Mouse (Mus musculus) embryo, embryonic 11.5 days (tissue): Measurements from ENCODE around the gene Nkiras2.
"Not testable (repeated sequence)": the region's sequence is repeated elsewhere in the genome, so short reads cannot be mapped to it uniquely, and the experiment has no call there.

Source experiments
- DNase-seq: peaks from one replicate; pipeline ENCODE4 v3.0.0-alpha.2; 2012; ENCODE audit warnings: low read depth, low spot score

Gene Nkiras2

GRCm38 (mm10) chr11:100628862-100629352 lies 9.9 kb downstream of the Nkiras2 start:
- no peak for DNase-seq

GRCm38 (mm10) chr11:100634530-100634929 lies 15.5 kb downstream of the Nkiras2 start:
- no peak for DNase-seq

- DNase-seq, result peak; percentile 27
Observed at GRCm38 (mm10) chr11:100640159-100640906, 21.3 kb downstream of the Nkiras2 start.

GRCm38 (mm10) chr11:100643612-100644575 lies 24.9 kb downstream of the Nkiras2 start:
- DNase-seq, result no peak

- no peak for DNase-seq
Observed at GRCm38 (mm10) chr11:100646265-100646664, 27.2 kb downstream of the Nkiras2 start.

- no peak for DNase-seq
Observed at GRCm38 (mm10) chr11:100648405-100648804, 29.4 kb downstream of the Nkiras2 start.

GRCm38 (mm10) chr11:100651205-100651604 lies 32.2 kb downstream of the Nkiras2 start:
- no peak for DNase-seq

GRCm38 (mm10) chr11:100651748-100652147 lies 32.7 kb downstream of the Nkiras2 start:
- no peak for DNase-seq

GRCm38 (mm10) chr11:100655589-100655988 lies 36.5 kb downstream of the Nkiras2 start:
- not testable (repeated sequence) for DNase-seq

GRCm38 (mm10) chr11:100656458-100656857 lies 37.4 kb downstream of the Nkiras2 start:
- DNase-seq, result no peak

GRCm38 (mm10) chr11:100659806-100660205 lies 40.8 kb downstream of the Nkiras2 start:
- DNase-seq, result no peak

- no peak for DNase-seq
Observed at GRCm38 (mm10) chr11:100671049-100671448, 52.0 kb downstream of the Nkiras2 start.

- DNase-seq, result no peak
Observed at GRCm38 (mm10) chr11:100671956-100672355, 52.9 kb downstream of the Nkiras2 start.

- DNase-seq, result no peak
Observed at GRCm38 (mm10) chr11:100673169-100673568, 54.1 kb downstream of the Nkiras2 start.
